Mouse (Mus musculus) B cell, adult (primary cell): Measurements from ENCODE around the gene Gm21760. TPM values are rescaled to one million over a fixed set of nuclear protein-coding genes. Genes with fewer than 3 reads are reported as not detected.

Experiments
- total RNA-seq: library from RNA; stranded (reverse); gene quantifications from 4 replicates; pipeline ENCODE4 v1.2.4, GENCODE M21; 2023; ENCODE audit not compliant: inconsistent age

The Gm21760 gene
- not detected in 4 replicates for total RNA-seq

DNA sequence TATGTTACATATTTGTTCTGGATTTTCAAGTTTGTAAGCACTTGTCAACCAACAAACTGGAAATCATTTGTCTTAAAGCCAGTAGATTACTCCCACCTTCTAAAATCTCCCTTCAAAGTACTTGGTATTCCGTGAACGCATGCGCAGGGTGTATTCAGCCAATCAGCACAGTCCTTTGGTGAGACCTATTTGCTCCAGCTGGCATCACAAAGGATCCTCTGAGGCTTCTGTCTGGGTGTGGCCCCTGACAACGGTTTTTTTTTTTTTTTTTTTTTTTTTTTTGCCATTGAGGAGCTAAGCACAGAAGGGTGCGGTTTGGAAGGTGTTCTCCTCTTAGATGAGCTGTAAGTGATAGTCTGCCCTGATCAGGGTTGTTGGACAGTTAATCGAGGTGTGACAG lies at the start of gene Gm21760:
TSS of gene Gm21760 (plus strand) at position 301 of the 400 bp plus-strand sequence.

